Mouse (Mus musculus): ENCODE results near the gene Cntln. TPM values are rescaled to one million over a fixed set of nuclear protein-coding genes. Genes with fewer than 3 reads are reported as not detected.

Cntln gene
- 5.6 and 5.7 TPM in 2 replicates for polyA plus RNA-seq (2015; fragmentation: Nextera tagmentation; extraction: Ambion mirVana)

DNA sequence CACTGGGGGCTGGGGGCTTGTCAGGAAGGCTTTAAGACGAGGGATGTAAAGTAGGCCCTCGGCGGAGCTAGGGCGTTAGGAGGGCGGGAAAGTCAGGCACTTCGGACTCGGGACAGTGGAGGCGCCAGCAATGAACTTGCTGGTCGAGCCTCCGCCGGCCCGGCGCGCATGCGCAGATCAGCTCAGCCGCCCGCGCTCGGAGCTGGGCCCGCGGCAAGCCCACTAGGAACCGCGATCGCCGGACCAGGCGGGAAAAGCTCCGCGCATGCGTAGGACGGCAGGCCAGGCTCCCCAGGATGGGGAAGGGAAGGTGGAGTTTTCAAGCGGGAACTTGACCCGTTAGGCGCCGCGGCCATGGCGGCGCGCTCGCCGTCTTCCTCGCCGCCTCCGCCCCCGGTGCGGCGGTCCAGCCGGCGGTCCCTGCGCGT is at the start of gene Cntln:
Cntln (plus strand) TSS at position 199 of the 428 bp plus-strand sequence.
- H3K4me1 ChIP-seq (replicated peaks), result peaks cover 15% of the 10 kb centered on the region
- under 1% methylated on average over 50 of the region's 50 CpGs for WGBS
- H3K4me2 ChIP-seq, result peak within 1 kb of the TSS; percentile 82
- no peaks in the 10 kb centered on the region for H3K9me3 ChIP-seq
- H3K4me3 ChIP-seq, result peak within 1 kb of the TSS; percentile 83
- ATAC-seq (ENCODE audit: low FRiP score), result peak; percentile 97
- no peaks in the 10 kb centered on the region for H3K27me3 ChIP-seq
- H3K36me3 ChIP-seq, result no peaks in the 10 kb centered on the region
- H3K27ac ChIP-seq, result peak within 1 kb of the TSS; percentile 91
- H3K9ac ChIP-seq, result peak within 1 kb of the TSS; percentile 90

DNA sequence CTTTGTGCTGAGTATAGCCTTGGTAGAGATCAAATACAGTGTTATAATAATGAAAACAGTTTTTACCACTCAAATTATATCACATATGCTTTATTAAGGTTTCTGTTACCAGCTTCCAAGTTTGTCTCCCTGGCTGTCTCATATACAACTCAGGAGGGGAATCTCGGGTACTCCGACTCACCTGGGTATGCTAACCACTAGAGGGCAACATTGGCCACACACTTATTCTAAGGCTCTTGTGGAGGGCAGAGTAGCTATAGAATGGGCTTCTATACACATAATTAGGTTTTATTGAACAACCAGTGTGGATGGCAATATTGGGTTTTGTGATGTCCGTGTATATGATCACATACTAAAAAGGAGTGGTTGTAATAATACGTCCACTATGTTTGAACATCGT is 47.1 kb upstream of the Cntln start:
- Histone ChIP-seq H3K27me3 (no peaks in the 10 kb centered on the region), H3K9me3 (no peaks in the 10 kb centered on the region), H3K36me3 (no peaks in the 10 kb centered on the region), H3K4me1 (replicated peaks) (peaks cover 2% of the 10 kb centered on the region; the same call in 1 of the 2 replicates), H3K4me2 (no peak overlapping the region), H3K4me3 (no peak overlapping the region), H3K27ac (no peak overlapping the region), H3K9ac (no peak overlapping the region)
- ATAC-seq (ENCODE audit: low FRiP score), result no peak
- WGBS, result 47% methylated on average over 5 of the region's 5 CpGs

DNA sequence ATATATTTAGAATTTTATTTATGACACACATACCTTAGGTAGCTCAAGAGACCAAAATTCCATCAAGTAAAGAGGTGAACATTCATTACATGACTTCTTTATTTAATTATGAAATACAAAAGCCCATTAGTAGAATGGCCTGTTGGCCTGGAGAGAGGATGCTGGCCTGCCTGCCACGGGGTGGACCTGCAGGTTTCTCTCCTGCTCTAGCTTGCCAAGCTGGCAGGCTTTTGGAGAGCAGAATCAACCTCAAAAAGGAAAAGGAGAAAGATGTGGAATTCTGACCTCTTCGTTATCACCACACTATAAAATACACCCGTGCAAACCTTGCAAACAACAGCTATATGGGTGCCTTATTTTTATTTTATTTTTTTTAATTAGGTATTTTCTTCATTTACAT is 45.6 kb upstream of the Cntln start:
- ATAC-seq (ENCODE audit: low FRiP score), result no peak
- Histone ChIP-seq H3K27me3 (no peaks in the 10 kb centered on the region), H3K4me3 (no peak overlapping the region), H3K36me3 (no peaks in the 10 kb centered on the region), H3K27ac (no peak overlapping the region), H3K9ac (no peak overlapping the region), H3K4me1 (replicated peaks) (peaks cover 2% of the 10 kb centered on the region; the same call in 1 of the 2 replicates), H3K4me2 (no peak overlapping the region), H3K9me3 (no peaks in the 10 kb centered on the region)
- 88% methylated on average over 3 of the region's 3 CpGs for WGBS

DNA sequence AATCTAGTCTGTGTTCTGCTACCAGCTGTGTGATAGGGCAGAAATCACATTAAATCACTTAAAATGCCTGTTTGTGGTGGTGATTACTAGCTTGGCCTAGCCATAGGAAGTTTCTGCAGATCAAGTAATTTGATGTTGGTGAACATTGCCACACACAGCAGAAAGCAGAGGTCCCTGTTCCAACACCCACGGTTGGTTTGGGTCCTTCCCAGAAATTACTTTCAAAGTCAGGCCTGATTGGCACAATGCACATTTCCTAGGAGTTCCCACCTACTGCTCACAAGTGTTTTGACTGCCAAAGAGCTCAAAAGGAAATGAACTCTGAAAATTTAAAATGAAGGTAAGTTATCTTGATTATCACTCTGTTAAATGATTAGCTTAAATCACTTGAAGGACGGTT is 44.6 kb upstream of the Cntln start:
- H3K27ac ChIP-seq, result no peak overlapping the region
- 89% methylated on average over 2 of the region's 2 CpGs for WGBS
- ATAC-seq (ENCODE audit: low FRiP score), result no peak

DNA sequence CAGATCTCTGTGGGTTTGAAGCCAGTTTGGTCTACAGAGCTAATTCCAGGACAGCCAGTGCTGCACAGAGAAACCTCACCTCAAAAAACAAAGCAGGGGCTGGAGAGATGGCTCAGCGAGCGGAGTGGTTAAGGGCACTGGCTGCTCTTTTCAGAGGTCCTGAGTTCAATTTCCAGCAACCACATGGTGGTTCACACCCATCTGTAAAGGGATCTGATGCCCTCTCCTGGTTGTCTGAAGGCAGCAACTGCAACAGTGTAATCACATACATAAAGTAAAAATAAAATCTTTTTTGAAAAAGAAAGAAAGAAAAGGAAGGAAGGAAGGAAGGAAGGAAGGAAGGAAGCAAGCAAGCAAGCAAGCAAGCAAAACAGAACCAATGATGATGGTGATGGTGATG is 26.5 kb upstream of the Cntln start:
- 87% methylated on average over 2 of the region's 2 CpGs for WGBS
- no peak overlapping the region for H3K27ac ChIP-seq
- H3K9ac ChIP-seq, result no peak overlapping the region
- no peak overlapping the region for H3K4me2 ChIP-seq
- H3K36me3 ChIP-seq, result no peaks in the 10 kb centered on the region
- H3K4me3 ChIP-seq, result no peak overlapping the region
- H3K27me3 ChIP-seq, result no peaks in the 10 kb centered on the region
- H3K4me1 ChIP-seq (replicated peaks), result peaks cover 6% of the 10 kb centered on the region; the same call in 1 of the 2 replicates
- H3K9me3 ChIP-seq, result no peaks in the 10 kb centered on the region
- ATAC-seq (ENCODE audit: low FRiP score), result no peak

More for the DNA sequence above, 44.6 kb upstream of the Cntln start:
- H3K4me1 ChIP-seq (replicated peaks), result peaks cover 2% of the 10 kb centered on the region; the same call in 1 of the 2 replicates
- H3K4me3 ChIP-seq, result no peak overlapping the region
- no peaks in the 10 kb centered on the region for H3K36me3 ChIP-seq
- no peaks in the 10 kb centered on the region for H3K27me3 ChIP-seq
- no peak overlapping the region for H3K4me2 ChIP-seq
- no peaks in the 10 kb centered on the region for H3K9me3 ChIP-seq
- no peak overlapping the region for H3K9ac ChIP-seq

DNA sequence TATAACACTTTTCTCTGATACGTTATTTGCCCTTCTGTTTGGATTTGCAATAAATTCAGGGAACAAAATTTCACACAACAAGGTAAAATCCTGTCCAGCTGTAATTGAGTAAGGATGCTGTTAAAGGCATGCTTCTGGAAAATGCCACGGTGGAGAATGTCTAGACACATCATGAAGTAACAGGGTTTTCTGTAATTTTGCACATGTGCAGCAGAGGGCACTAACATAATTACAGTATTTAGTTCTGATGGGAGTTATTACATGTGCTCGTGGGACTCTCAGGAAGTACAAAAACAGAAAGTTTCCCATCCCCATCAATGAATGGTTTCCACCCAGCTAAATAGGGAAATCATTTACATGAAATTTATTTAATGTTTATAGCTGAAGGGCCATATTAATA is 7.8 kb upstream of the Cntln start:
- H3K4me3 ChIP-seq, result no peak overlapping the region
- H3K9me3 ChIP-seq, result no peaks in the 10 kb centered on the region
- H3K27me3 ChIP-seq, result no peaks in the 10 kb centered on the region
- no peak for ATAC-seq (ENCODE audit: low FRiP score)
- WGBS, result 47% methylated on average over 3 of the region's 3 CpGs
- H3K9ac ChIP-seq, result no peak overlapping the region
- H3K4me1 ChIP-seq (replicated peaks), result no peaks in the 10 kb centered on the region
- no peaks in the 10 kb centered on the region for H3K36me3 ChIP-seq
- no peak overlapping the region for H3K4me2 ChIP-seq
- H3K27ac ChIP-seq, result no peak overlapping the region

DNA sequence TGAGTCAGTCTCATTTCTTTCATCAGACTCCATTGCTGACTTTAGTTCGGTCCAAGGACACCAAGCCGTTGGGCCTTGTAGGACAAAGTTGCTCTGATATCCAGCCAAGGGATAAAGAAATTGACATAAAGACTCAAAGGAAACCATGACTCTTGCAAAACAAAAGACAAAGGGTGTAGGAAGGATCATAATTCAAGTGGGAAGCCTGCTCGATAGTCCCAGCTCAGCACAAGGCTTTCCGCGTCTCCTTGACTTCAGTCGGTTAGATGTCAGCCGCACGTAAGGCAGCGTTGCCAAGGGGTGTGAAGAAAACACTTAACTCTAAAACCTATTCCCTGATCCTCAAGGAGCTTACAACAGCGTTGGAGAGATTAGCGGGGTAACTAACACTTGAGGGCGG is 463 bp upstream of the Cntln start:
- WGBS, result 64% methylated on average over 12 of the region's 12 CpGs
- Histone ChIP-seq H3K9ac (peak overlapping the region; percentile 90), H3K4me2 (peak overlapping the region; percentile 82), H3K27me3 (no peaks in the 10 kb centered on the region), H3K4me3 (peak overlapping the region; percentile 83), H3K9me3 (no peaks in the 10 kb centered on the region), H3K4me1 (replicated peaks) (peaks cover 15% of the 10 kb centered on the region), H3K27ac (peak overlapping the region; percentile 91), H3K36me3 (no peaks in the 10 kb centered on the region)
- ATAC-seq (ENCODE audit: low FRiP score), result no peak; the same call in 1 of the 2 replicates

DNA sequence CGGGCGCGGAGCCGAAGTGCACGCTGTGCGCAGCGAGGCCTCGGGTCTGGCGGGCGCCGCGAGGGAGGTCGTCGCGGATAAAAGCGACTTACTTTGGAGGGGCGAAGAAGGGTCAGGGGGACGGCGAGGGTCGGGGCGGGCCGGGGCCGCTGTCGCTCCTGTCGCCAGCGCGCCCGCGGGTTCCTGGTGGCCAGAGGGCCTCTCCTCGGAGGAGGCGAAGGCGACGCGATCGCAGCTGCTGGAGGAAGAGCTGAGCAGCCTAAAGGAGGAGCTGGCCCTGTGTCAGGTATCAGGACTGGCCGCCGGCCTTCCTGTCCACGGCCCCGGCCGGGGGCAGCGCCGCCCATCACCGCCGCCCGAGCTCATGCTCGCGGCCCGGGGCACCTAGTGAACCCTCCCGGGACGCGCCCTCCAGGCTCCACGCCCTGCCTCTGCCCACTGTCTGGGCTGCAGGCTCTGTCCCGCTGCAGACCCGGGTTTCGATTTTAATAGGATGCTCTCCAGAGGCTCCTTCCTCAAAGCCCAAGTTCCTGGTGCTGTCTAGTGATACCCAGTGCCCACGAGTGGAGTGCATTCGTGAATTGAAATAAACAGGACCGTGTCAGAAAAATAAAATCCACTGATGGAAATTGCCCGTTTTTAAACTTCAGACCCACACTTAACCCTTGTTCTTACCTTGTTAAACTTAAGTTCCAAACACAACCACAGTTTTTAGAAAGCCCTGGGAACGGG is 596 bp downstream of the Cntln start:
- peak overlapping the region; percentile 83 for H3K4me3 ChIP-seq
- no peaks in the 10 kb centered on the region for H3K9me3 ChIP-seq
- H3K27me3 ChIP-seq, result no peaks in the 10 kb centered on the region
- peak overlapping the region; percentile 82 for H3K4me2 ChIP-seq
- peak; percentile 87 for ATAC-seq (ENCODE audit: low FRiP score)
- H3K36me3 ChIP-seq, result no peaks in the 10 kb centered on the region
- peak overlapping the region; percentile 91 for H3K27ac ChIP-seq
- peak overlapping the region; percentile 90 for H3K9ac ChIP-seq
- peaks cover 15% of the 10 kb centered on the region for H3K4me1 ChIP-seq (replicated peaks)
- WGBS, result 2% methylated on average over 59 of the region's 60 CpGs

DNA sequence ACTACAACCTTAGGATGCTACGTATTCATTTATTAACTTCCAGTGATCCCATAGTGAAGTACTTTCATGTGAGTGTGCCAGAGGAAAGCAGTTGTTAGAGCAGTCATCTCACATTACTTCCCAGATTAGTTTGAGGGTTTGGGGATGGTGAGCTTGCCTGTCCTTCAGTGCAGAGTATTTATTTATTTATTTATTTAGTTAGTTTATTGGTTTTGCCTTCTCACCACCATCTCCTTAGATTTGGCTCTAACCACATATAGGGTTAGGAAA is 1.1 kb downstream of the Cntln start:
- 55% methylated on average over 1 of the region's 1 CpGs for WGBS
- H3K9ac ChIP-seq, result peak overlapping the region; percentile 90
- no peak for ATAC-seq (ENCODE audit: low FRiP score)

DNA sequence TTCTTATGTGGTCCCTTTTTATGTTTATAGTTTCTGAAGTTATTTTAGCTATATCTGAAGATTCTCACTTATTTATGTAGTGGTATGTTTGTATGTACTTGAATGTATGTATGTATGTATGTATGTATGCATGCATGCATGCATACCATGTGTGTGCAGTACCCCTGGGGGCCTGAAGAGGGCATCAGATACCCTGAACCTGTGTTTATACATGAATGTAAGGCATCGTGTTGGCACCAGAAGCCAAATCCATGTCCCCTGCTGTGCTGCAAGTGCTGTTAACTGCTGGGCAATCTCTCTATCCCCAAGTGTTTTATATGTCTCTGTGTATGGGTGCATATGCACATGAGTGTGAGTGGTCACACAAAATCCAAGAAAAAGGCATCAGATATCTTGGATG is 34.3 kb downstream of the Cntln start:
- Histone ChIP-seq H3K27ac (no peak overlapping the region), H3K27me3 (no peaks in the 10 kb centered on the region), H3K4me3 (no peak overlapping the region), H3K4me1 (replicated peaks) (no peaks in the 10 kb centered on the region), H3K9me3 (no peaks in the 10 kb centered on the region), H3K4me2 (no peak overlapping the region), H3K9ac (no peak overlapping the region), H3K36me3 (no peaks in the 10 kb centered on the region)
- no peak for ATAC-seq (ENCODE audit: low FRiP score)
- 100% methylated on average over 1 of the region's 1 CpGs for WGBS

More for the DNA sequence above, 1.1 kb downstream of the Cntln start:
- Histone ChIP-seq H3K27ac (no peak overlapping the region; the same call in 1 of the 2 replicates), H3K4me2 (peak overlapping the region; percentile 82), H3K4me1 (replicated peaks) (peaks cover 15% of the 10 kb centered on the region), H3K4me3 (peak overlapping the region; percentile 83), H3K9me3 (no peaks in the 10 kb centered on the region), H3K36me3 (no peaks in the 10 kb centered on the region), H3K27me3 (no peaks in the 10 kb centered on the region)

DNA sequence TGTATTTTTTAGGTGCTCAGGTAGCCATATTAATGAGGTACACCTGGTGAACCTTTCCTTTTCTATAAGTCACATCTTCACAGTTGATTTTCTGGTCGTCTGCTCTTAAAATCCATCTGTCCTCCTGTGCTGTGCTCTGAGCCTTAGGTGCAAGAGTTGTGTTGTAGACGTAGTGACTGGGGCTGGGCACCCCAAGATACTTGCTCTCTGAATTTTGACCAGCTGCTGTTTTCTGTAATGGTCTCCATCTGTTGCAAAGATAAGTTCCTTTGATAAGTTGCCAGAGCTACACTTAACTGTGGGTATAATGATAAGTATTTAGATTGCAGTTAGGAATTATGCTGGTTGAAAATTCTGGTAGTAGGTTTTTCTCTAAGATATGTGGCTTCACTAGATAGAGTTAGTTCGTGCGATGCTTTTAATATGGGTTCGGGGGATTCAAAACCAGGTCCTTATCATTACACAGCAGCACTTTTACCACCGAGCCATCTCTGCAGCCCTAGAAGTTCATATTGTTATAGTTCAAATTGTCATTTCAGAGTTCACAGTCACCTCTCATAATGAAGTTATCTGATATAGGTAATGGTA is 50.3 kb downstream of the Cntln start:
- WGBS, result 94% methylated on average over 6 of the region's 6 CpGs
- ATAC-seq (ENCODE audit: low FRiP score), result no peak
- H3K9me3 ChIP-seq, result peaks cover 4% of the 10 kb centered on the region; the same call in 1 of the 2 replicates
- H3K27ac ChIP-seq, result no peak overlapping the region
- no peak overlapping the region for H3K4me3 ChIP-seq
- H3K4me1 ChIP-seq (replicated peaks), result no peaks in the 10 kb centered on the region
- H3K9ac ChIP-seq, result no peak overlapping the region
- H3K27me3 ChIP-seq, result no peaks in the 10 kb centered on the region
- H3K4me2 ChIP-seq, result no peak overlapping the region
- H3K36me3 ChIP-seq, result 0 out of 2 replicates have a peak, but pooled peaks cover 2% of the 10 kb centered on the region

DNA sequence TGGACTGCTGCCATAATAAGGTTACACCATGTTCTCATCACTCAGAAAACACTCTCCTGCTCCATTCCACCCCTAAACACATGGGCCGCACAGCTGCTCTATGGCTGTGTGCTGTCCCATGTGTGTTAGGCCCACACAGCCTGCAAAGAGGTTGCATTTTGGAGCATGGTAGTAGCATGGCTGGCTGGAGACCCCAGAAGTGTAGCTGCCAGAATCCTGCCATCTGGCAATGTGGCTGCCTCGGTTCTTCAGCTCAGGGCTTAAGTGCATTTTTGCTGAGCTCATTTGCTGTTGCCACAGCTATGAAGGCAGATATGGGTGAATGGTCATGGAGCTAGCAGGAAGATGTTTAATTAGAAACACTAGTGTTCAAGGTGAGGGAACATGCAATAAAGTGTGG is 58.0 kb downstream of the Cntln start:
- no peaks in the 10 kb centered on the region for H3K9me3 ChIP-seq
- 55% methylated on average over 2 of the region's 2 CpGs for WGBS
- H3K9ac ChIP-seq, result no peak overlapping the region; the same call in 1 of the 2 replicates
- peak; percentile 72 for ATAC-seq (ENCODE audit: low FRiP score)
- no peaks in the 10 kb centered on the region for H3K27me3 ChIP-seq
- no peak overlapping the region for H3K4me3 ChIP-seq
- H3K4me2 ChIP-seq, result no peak overlapping the region
- H3K4me1 ChIP-seq (replicated peaks), result peaks cover 7% of the 10 kb centered on the region
- peak overlapping the region; percentile 60 for H3K27ac ChIP-seq
- no peaks in the 10 kb centered on the region for H3K36me3 ChIP-seq

DNA sequence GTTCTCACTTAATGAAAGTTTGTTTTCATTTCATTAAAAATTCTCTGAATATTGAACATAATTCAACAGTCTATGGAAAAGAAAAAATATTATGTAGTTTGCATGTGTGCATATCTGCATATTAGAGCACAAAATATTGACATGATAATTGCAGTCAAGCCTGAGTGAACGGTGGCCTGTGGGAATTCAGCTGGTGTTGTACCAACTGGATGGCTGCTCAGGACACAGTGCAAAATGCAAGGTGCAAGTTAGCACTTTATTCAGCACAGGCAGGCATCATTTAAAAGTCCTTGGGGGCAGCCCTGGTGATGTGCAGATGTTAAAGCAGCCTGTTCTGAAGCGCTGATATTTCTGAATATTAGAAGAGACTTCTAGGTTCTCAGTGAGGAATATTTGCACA is 58.5 kb downstream of the Cntln start:
- Histone ChIP-seq H3K36me3 (no peaks in the 10 kb centered on the region), H3K27ac (no peak overlapping the region), H3K9me3 (no peaks in the 10 kb centered on the region), H3K9ac (no peak overlapping the region), H3K27me3 (no peaks in the 10 kb centered on the region), H3K4me2 (no peak overlapping the region), H3K4me1 (replicated peaks) (peaks cover 7% of the 10 kb centered on the region), H3K4me3 (no peak overlapping the region)
- WGBS, result 57% methylated on average over 2 of the region's 2 CpGs
- 0 out of 2 replicates have a peak, but pooled peaks have one; percentile 17 for ATAC-seq (ENCODE audit: low FRiP score)
